Mouse (Mus musculus) c-Kit-positive CD71-positive TER-119-positive erythroid progenitor cells, embryonic 14.5 days (primary cell): ENCODE measurements around the gene Gckr.
"Not testable (repeated sequence)": the region's sequence is repeated elsewhere in the genome, so short reads cannot be mapped to it uniquely, and the experiment has no call there.

Experiments used
- DNase-seq: peaks from one replicate; pipeline ENCODE4 v3.0.0-alpha.2; 2013; ENCODE audit warnings: low spot score

Gene Gckr

DNA sequence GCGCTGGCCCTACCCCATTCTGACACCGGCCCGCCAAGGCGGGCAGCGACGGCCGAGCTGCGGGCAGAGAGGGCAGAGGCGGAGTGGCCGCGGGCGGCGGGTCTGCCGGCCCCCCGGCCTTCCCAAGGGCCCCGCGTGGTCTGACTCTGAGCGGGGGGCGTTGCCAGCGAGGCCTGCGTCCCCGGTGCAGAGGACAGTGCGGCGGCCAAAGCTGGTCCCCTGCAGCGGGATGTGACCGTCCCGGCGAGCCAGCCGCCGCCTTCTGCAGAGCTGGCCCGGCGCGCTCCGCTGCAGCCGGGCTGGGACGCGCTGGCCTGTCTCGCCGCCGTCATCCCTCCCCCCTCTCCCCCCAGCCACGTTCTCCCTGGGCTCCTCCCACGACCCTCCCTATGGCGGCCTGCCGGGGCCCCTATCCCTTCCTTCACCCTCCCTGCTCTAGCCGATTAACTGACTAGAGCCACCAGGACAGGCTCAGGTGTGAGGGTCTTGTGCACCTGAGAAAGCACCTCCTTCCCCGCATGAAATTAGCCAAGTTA is 1.6 kb upstream of the Gckr start, which contains the start of gene Fndc4:
TSS of gene Fndc4 (minus strand) at position 475 of the 536 bp plus-strand sequence.
- no peak for DNase-seq

DNA sequence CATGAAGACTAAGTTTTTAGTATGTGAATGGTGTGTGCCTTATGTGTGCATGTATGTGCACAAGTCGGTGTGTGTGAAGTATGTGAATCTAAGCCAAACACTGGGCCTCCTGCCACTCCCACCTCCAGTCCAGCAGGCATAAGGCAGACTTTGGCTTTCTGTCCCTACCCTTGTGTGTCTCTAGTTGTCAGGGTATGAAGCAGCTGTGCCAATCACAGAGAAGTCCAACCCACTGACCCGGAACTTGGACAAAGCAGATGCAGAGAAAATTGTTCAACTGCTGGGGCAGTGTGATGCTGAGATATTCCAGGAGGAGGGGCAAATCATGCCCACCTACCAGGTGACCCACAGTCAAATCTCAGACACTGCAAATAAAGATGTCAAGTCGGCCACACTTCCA is 738 bp downstream of the Gckr start:
- no peak for DNase-seq

DNA sequence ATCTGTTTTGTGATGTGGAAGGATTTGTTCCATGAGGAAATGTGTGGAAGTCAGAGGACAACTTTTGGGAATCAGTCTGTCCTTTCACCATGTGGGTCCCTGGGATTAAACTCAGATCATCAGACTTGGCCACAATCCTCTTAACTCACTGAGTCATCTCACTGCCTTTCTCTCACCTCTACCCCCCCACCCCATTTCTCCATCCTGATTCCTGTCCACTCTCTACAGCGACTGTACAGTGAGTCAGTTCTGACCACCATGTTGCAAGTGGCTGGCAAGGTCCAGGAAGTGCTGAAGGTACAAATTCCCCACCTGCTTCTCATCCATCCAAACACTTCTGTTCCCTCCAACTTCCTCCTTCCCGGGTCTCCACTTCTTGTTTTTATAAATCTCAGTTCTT is 1.2 kb downstream of the Gckr start:
- no peak for DNase-seq

DNA sequence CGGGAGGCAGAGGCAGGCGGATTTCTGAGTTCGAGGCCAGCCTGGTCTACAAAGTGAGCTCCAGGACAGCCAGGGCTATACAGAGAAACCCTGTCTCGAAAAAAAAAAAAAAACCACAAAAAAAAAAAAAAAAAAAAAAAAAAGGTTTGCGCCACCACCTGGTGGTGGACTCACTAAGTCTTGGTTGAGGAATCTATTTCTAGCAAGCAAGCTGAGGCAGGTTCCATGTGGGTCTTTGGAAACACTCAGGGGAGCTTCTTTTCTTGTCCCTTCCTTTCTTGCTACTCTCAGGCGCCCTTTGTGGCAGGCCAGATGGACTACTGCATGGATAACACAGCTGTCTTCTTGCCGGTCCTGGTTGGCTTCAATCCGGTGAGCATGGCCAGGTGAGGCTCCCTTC is 4.6 kb downstream of the Gckr start:
- DNase-seq, result no peak

DNA sequence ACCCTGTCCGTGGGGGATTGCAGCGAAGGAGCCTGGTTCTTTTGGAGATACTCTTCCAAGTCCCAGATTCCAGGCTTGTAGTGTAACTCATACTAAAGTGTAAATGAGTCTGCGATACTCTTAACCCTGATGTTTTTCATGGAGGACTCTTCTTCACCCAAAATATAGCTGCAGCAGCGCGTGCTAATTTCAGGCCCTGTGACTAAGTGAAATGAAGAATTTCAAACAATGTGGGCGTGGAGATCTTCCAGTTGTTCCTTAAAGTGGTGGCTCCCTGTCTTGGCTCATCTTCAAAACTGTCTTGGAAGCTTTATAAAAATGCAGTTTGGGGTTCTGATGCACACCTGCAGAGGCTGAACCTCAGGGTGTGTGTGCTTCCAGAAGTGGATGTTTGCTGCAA is 5.8 kb downstream of the Gckr start:
- DNase-seq, result no peak

DNA sequence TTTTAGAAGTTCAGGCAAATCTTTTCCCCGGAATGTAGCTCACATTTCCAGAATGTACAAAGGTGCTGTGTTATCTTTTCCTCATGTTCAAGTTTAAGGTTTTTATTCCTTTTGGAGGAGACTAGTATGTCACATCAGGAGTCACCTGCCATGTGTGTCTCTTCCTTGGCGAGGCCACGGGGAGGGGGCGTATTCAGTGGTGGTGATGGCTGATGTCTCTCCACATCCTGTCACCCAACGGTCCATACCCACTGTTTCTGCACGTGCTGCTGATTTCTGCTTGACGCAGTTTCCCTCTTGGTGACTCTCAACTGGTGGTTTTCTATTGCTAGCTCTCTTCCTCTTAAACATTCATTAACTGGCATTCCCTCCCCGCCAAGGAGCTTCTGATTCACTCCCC is 15.6 kb downstream of the Gckr start:
- no peak for DNase-seq

DNA sequence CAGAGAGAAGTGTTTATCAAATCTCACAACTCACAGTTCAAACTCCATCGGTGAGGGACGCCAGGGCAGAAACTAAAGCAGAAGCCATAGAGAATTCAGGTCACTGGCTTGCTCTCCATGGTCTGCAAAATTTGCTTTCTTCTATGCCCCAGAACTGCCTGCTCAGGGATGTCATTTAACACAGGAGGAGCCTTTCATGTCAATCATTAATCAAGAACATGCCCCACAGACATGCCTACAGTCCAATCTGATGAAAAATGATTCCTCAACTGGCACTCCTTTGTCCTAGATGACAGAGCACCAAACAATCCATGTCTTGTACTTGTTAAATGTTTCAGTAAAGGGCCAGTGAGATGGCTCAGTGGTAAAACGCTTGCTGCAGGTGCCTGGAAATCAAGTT is 25.5 kb downstream of the Gckr start:
- no peak for DNase-seq

DNA sequence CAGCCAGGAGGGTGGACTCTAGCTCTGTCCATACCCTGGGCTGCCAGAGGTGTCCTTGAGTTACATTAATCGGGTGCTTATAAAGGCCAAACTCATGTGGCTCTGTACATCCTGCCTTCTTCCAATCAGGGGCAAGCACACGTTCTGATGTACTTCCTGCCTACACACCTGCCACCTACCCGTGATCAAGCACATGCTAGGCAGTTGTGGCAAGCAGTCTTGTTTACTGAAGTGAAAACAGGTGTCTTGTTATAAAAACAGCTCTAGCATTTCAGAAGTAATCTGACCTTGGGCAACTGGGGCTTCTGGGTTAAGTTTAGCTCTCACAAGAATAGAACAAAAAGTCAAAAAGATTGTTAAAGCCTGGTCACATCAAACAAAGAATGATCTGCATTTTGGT is 26.8 kb downstream of the Gckr start:
- DNase-seq, result no peak

DNA sequence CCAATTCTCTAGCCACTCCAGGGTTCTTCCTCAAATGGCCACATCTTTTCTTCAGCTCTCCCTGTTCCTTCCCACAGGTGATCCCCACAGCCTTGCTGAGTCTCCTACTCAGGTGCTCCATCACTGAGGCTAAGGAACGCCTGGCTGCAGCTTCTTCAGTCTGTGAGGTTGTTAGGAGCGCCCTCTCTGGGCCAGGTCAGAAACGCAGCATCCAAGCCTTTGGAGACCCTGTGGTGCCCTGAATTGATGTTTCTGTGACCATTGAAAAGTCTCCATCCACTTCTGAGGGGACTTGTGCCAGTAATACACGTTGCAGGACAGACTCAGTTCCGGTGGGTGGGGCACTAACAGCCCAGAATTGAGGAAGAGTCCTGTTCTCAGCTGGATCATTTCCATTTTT is 29.6 kb downstream of the Gckr start:
- DNase-seq, result no peak

DNA sequence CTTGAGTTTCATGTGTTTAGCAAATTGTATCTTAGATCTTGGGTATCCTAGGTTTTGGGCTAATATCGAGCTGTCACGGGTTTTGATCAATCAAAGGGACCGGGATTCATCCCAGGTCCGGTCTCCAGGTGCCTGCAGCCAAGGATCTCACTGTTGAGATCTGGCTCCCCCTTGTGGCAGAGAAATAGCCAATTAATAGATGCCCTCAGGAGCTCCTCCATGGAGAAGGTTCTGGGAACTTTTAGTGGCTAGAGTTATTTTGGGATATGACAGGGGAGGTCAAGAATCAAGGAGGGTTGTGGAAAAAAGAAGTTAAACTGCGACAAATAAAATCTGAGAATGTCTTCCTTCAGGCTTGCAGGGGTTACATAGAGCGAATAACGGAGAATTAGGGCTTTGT is 31.0 kb downstream of the Gckr start:
- peak; percentile 40 for DNase-seq

DNA sequence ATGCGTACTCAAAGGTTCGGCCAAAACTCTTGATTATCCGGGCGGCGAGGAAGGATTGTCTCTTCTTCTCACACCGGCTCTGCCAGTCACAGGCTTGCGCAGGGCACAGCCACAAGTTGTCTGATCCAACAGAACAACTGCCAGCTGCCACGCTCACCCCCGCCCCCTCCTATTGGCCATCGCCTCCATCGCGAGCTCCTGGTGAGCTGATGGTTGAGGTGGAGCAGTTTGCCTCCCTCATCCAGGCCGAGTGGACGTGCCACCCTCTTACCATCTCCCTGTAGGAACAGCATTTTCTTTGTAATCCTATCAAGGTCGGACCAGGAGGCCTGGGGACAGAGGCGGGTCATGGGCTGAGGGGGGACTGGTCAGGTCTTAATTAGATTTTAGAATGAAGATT is 60.3 kb downstream of the Gckr start:
- not testable (repeated sequence) for DNase-seq

DNA sequence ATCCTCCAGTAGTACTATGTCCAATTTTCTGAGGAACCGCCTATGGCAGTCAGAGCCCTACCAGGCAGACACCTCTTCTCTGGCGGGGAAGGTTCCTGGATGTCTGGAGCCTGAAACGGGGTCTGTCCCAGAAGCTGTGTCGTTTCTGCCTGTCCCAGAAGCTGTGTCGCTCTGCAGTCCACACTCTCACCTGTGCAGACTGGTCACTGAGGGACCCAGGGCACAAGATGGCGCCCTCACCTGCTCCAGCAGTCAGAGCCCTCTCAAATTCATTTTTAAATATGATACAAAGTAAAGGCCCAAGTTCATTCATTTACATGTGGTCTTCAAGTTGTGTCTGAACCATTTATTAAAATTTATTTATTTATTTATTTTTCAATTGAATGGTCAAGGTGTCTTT is 63.7 kb downstream of the Gckr start:
- DNase-seq, result no peak
